Mouse (Mus musculus) heart, adult 18-20 months (tissue): ENCODE results near the gene Abl1. TPM values are rescaled to one million over a fixed set of nuclear protein-coding genes. Genes with fewer than 3 reads are reported as not detected.
A peak's percentile ranks its signal among the peaks of the same experiment; 100 is the strongest.

Experiments used
- DNase-seq, 2 experiments: peaks; one replicate each; pipeline ENCODE4 v3.0.0; 2021 to 2022; ENCODE audit warnings: mixed read lengths in 1 of 2
- total RNA-seq, 2 experiments: library from RNA; stranded (reverse); gene quantifications; 2 replicates each; pipeline ENCODE4 v1.2.3; 2021

Gene Abl1
- total RNA-seq, 2 experiments from 2014 or later: 25.5 to 26.5 TPM

DNA sequence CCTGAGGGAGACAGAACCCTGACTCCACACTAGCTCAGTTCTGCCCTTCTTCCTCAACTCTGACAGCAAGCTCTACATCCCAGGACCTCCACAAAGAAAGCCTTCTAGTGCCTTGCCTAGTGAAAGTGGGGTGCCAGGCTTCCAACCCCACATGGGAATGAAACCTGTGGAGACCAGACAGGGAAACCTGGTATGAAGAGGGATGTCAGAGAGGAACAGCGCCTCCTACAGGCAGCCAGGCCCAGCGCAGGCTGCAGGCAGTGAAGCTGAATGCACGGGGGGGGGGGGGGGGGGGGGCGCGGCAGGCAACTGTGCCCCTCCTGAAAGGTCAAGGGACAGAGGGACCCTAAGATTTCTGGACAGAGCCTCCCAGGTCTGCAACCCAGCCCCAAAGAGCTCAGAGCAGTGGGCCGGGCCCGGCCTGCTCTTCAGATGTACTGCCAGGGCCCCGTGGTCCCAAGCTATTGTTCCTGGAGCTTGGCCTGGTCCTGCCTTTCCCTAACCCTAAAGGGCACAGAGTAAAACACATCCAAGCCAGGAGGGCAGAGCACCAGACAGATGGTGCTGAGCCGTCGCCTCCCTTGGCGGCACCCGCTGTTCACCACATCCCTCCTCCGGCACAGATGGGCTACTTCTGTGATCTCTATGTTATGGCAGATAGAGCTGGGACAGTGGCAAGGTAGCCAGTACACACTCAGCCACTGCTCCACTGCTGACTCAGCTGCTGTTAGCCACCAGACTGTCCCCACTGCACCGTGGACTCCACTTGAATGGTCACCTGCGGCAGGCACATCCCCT is 136.0 kb downstream of the Abl1 start:
- DNase-seq: no peak

DNA sequence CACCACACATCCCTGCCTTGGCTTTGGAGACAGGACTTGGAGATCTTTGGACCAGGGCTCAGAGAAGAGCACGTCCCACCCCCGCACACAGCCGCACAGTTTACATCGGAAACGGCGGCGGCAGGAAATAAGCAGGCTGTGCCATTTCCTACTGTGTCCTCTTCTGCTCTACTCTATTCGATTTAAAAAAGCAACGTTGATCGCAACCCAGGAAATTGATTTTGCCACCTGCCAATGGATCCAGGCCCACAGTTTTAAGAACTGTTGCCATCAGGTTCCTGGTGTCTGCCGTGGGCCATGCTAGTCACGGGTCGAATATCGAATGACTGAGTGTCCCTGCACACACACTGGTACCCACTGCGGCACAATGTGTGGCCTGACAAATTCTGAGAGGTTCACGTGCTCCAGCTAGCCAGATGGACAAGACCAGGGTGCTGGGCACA is 137.3 kb downstream of the Abl1 start:
- DNase-seq: no peak

DNA sequence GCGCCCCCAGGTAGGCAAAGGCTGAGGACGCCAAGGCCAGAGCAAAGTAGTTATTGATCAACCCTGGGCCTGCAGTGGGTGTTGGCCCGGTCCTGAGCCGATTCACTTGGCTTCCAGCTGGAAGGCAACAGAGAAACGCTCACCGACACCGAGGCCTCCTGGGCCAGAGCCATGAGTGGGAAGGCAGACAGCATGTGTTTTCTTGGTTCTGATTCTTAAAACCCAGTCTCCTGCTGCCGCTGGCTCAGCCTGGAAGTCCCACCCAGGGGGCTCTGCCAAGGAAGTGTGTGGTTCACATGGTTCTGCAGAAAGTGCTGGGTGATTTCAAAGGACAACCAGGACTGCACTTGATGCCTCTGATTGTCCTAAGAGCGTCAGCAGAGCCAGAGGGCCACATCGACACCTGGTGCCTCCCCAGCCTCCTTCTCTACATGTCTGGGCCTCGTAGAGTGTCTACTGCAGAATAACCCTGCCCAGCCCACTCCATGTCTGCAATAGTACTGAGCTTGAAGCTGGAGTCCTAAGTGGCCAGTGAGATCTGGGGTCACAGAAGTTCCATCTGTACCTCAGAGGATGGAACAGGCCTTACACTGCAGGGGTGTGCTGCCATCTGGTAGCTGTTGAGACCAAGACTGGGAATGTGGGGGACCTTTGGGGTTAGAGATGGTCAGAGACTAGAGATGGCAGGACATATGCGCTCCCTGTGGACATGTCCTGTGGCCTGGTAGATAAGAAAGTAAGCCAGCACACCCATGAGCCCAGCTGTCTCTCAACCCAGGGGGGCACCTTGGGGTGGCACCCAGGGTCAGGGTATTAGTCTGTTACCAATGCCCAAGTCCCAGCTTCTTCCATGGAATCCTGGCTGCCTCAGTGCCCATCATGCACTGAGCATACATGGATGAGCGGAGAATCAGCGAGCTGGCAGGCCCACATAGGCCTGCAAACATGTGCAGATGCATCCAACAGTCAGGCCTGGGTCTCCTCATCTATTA is 138.2 kb downstream of the Abl1 start:
- no peak for DNase-seq

DNA sequence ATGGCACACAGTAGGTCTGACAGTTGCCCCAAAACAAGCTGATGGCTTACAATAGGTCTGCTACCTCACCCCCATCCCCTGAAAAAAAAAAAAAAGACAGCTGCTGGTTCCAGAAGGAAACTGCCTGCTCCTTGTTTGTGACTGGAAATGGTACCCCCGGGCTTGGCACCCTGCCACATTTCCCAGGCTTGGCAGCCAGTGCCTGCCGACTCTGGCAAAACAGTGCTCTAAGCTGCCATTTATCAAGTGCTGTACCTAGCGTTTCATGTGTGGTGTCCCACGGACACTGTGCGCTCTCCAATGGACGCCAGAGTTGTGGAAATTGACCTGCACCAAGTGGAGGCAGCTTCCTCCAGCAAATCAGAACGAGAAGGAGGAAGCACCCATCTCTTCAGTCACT is 139.7 kb downstream of the Abl1 start:
- DNase-seq: no peak

DNA sequence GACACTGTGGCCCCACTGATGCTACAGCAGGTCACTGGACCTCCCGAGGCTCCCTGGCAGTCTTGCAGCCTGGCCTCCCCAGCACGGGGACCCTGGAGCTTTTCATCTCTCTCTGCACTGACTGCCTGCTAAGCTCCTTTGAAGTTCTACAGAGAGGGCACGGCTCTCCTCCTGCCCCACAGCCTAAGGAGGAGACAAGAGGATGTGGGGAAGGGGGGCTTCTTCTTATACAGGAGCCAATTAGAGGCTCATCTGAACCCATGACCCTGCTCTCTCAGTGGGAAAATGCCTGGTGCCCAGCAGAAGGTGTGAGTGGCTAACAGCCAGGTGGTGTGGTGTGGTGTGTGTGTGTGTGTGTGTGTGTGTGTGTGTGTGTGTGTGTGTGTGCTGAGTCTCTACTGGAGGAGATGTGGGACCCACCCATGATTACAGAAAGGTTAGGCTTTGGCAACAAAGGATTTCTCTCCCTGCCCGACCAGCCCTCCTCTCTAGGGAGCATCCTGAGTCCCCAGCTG is 140.2 kb downstream of the Abl1 start:
- no peak for DNase-seq

DNA sequence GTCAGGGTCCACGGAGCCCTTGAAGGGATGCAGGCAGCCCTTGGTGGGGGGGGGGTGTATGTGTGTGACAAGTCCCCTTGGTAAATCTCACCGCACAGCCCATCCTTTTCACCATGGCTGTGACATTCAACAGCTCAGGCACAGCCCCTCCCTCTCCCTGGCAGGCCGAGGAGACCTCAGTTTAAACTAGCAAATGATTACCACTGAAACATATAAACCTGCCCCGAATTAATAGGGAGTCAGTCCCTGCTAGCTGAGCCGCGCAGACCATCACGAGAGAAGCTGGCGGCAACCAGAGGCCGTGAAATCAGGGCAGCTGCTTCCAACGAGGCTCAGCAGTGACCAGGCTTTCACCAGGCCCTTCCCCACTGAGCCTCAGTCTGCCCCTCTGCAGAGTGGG is 147.9 kb downstream of the Abl1 start:
- no peak for DNase-seq

DNA sequence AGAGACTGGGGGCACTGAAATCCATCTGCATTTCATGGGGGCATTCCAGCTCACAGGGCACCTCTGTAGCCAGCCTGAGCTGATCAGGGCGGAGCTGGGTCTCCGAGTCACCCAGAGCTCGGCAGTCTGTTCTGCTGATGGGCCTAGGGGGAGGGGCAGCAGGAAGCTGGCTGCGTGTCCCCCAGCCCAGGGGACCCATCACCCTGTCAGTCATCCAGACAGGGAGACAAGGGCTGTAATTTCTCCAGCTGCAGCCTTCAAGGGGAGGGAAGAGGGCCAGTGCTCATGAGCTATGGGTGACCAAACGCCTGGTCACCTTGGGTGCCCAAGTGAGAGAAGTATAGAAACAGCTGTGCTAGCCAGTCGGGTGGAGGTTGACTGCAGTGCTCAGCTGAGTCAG is 148.8 kb downstream of the Abl1 start:
- DNase-seq: no peak

DNA sequence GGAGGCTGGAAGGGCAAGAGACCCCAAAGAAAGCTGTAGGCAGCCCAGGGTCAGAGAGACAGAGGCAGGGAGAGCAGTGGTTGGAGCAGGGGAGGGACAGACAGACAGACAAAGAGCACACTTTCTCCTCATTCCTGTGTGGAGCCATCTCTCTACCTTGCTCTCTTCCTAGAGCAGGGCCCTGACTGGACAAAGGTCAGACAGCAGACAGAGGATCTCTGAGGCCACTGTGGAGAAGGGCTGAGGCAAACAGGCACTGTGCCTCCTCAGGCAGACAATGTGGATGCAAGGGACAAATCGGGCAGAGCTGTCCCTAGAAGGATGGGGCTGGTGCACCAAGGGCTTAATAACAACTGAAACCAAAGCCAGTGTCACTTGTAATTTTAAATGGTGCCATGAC is 150.7 kb downstream of the Abl1 start:
- DNase-seq: no peak

DNA sequence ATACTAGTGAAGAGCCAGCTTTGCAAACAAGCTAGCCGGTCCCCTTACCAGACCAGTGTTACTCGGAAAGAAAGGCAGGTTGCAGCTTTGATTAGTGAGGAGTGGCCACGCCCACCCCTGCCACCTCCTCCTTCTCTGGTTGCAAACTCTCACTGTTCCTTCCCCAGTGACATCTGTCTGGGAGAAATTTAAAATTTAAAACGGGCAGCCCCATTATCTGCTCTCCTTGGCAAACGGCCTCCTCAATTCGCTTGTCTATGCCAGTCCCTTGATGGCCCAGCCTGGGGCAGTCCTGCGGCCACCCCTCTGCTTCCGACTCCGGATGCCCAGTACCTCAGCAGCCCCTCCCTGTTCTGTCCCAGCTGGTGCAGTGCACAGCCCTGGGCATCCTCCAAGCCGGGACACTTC is 156.6 kb downstream of the Abl1 start:
- no peak for DNase-seq

DNA sequence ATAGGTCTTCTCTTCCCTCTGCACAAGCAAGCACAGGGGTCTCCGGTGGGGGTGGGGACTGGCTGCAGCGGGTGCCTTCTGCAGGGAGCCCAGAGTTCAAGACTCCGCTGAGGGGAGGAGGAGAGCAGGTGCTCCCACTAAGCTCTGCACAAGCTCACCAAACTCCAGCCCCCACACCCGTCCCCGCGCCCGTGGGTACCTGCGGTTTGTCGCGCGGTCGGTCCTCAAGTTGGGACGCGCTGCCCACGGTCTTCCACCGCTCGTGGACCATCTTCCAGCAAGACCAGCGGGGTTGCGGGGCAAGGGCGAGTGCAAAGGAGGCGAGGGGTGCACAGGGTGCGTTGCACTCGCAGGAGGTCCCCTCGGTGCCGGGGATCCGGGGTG is 157.3 kb downstream of the Abl1 start:
- DNase-seq: no peak

DNA sequence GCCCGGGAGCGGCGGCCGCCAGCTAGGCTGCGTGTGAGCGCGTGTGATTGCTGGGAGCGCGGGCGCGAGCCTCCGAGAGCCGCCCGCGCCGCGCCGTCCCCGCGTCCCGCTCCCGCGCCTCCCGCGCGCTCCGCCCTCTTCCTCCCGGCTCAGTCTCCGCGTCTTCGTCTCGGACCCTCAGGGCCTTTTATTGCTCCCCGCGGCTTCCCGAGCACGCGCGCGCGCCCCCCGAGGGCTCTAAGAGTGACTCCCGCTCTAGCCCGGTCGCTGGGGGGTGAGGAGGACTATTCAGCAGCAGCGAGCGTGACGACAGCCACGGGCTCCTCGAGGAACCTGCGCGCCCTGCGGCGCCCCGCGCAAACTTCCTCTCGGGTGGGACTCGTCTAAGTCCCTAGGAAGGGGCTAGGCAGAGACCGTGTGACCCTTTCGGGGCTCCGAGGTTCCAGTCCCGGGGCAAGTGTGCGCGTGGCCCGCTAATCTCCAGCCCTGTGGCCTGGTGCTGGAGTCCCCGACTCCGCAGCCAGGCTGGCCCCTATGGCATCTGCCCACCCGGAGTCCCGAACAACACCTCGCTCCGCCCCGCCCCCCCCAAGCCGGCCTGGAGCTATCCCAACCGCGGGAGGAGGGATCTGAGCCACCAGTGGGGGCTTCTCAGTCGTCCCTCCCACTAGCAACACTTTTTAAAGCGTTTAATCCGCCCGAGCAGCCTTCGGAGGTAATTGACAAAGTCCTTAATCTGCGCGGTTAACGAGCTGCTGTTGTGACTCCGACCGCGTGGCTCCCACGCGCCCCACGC is 157.9 kb downstream of the Abl1 start, which contains the start of gene Fibcd1:
Gene Fibcd1 (minus strand): TSS at position 110 of the 796 bp plus-strand sequence.
- DNase-seq: peak in 1 of 2 experiments; percentile 13

DNA sequence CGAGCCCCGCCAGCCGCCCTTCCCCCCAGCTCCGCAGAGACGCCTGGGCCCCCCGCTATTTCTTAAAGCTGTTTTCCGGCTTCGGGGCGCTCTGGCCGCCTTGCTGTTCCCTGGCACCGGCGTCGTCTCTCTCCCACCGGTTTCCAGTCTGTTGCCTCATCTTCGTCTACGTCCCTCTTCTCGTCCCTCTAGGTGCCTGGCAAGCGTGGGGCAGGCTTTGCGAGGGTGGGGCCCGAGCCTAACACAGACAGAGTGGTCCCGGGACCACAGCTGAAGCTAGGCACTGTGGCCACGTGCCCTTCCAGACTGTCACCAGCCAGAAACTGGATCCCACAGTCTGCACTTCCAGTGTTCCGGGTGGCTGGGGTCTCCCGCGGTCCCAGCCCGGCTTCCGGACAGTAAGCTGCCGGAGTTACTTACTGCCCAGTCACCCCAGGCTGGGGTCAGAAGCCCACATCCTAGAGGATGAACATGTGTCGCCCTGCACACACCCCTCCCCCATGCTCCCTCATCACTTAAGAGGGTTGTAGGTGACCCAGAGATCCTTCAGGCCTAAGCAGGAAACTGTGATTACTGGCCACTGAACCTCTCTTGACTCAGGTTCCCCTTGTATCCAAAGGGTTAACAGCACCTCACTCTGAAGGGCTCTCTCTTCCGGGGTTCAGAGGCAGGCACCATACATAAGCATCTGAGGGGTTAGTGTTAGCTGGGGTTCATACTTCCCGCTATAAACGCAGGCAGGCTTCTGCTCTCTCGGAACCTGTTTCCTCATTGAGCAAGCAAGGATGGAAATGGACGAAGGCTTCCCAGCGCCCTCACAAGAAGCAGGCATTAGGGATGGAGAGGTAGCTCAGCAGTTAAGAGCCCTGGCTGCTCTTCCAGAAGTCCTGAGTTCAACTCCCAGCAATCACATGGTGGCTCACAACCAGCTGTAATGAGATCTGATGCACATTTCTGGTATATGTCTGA is 158.8 kb downstream of the Abl1 start:
- DNase-seq: no peak

DNA sequence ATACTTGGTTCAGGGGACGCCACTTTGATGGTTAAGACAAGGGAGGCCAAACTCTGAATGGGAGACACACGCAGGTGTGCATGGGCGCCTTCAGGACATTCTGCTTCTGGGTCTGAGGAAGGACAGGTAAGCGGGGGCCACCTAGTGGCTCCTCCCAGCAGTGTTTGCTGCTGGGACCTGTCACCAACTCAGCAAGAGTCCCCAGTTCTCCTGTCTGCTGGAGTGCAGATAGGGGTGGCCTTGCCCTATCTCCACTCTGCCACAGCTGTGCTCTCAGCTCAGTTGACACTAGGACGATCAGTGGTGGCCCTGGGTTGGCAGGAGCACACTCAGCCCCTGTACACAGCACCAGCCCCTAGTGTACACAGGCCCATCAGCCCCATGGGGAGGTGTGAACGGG is 159.7 kb downstream of the Abl1 start:
- peak in 1 of 2 experiments; percentile 16 for DNase-seq

DNA sequence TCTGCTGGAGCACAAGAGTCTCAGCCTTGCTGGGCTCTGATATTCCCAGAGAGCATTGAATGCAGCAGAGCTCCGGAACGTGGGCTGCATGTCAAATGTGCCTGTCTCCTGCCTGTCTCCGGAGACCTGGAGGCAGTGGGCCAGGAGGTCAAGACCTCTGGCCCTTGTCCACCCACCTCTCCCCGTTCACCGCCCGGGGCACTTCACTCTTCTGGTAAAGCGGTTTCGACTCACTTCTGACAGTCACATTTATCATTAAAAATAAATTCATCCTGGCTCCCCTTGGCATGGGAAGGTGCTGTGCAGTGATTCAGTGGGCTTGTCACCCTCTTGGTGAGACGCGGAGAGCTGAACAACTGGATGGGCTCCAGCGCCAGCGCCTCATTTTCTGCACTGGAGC is 162.0 kb downstream of the Abl1 start:
- no peak for DNase-seq

Other genes with a start within 250 kb of the Abl1 start
- 1 to 10 TPM; 5.2 to 7.6 TPM for gene Ass1, start 218.2 kb upstream of the Abl1 start, total RNA-seq
- 10 to 100 TPM; 11.1 to 11.2 TPM for gene Fubp3, start 115.7 kb upstream of the Abl1 start, total RNA-seq
- gene Prdm12, start 48.3 kb upstream of the Abl1 start, total RNA-seq: not detected
- gene Exosc2, start 17.7 kb upstream of the Abl1 start, total RNA-seq: 10 to 100 TPM in 1 of 2 experiments, 1 to 10 TPM in 1; 8.2 to 10.1 TPM
- gene Qrfp, start 122.2 kb downstream of the Abl1 start, total RNA-seq: under 1 TPM in 1 of 2 experiments, not detected in 1; 0.10 TPM
- not detected for gene Fibcd1, start 157.6 kb downstream of the Abl1 start, total RNA-seq
- under 1 TPM; 0.67 to 0.75 TPM for gene Lamc3, start 198.9 kb downstream of the Abl1 start, total RNA-seq